Mouse (Mus musculus) CD8-positive naive resting alpha-beta T cell, adult 57 days (primary cell): ENCODE measurements around the gene Nfkbil1. TPM values are rescaled to one million over a fixed set of nuclear protein-coding genes. Genes with fewer than 3 reads are reported as not detected.

Experiments
- total RNA-seq: library from RNA; stranded (reverse); gene quantifications from one replicate; pipeline ENCODE4 v1.2.4, GENCODE M21; 2023

Nfkbil1 gene
- total RNA-seq = 12.2 TPM

GRCm38 (mm10) chr17:35235614-35236389 is at the start of gene Nfkbil1:
Gene Nfkbil1 (minus strand): TSS chr17:35235792.

DNA sequence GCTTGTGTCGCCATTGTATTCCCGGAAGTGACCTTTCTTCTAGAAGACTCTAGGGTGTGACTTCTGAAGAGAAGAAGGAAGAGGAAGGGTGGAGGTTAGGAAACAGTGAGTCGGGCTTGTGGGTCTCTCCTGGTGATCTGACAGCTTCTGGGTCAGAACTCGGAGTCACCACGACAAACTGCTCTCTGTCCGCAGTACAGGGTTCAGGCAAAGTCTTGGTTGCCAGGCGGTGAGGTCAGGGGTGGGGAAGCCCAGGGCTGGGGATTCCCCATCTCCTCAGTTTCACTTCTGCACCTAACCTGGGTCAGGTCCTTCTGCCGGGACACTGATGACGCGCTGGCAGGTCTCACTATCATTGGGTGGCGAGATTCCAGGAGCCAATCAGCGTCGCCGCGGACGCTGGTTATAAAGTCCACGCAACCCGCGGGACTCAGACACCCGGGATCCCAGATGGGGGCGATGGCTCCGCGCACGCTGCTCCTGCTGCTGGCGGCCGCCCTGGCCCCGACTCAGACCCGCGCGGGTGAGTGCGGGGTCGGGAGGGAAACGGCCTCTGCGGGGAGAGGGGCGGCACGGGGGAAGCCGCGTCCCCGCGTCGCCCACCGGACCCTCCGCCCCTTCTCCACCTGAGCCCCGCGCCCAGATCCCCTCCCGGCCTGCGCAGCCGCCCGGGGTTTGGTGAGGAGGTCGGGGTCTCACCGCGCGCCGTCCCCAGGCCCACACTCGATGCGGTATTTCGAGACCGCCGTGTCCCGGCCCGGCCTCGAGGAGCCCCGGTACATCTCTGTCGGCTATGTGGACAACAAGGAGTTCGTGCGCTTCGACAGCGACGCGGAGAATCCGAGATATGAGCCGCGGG is 27.3 kb upstream of the Nfkbil1 start, which contains the start of gene H2-D1:
Gene H2-D1, plus strand, starts transcription at position 67 of the 859 bp plus-strand sequence.

DNA sequence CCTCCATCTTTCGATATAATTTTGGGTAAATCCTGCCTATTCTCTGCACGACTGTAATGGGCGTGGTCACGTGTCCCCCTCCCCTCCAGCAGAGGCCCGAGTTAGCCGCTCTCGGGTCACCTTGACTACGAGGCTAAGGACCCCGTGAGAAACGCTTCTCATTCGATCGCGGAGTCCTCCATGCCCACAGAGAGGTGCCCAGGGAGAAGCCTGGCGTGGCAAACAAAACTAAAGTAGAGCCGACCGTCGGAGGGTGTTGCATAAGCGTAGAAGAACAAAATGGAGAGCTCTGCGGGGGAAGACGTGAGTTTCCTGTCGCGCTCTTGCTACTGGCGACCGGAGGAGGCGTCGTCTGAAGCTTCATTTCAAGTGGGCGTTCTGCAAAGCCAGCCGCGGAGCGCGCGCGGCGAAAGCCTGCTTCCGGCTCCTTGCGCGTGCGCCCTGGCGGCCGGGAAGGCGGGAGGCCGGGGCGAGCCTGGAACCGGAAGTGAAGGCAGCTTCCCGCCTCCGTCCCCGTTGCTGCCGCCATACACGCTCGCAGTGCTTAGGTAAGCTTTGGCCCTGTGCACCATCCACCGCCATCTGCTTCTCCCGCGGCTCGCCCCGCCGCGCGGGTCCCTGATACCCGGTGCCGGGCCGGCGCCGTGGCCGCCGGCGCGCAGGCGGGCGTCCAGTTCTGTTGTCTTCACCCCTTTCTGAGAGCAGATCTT is 5.9 kb upstream of the Nfkbil1 start, which contains the start of gene Ddx39b:
Gene Ddx39b, plus strand, starts transcription at position 442 of the 710 bp plus-strand sequence.

GRCm38 (mm10) chr17:35233114-35233980 is 2.2 kb downstream of the Nfkbil1 start, which contains the start of gene Atp6v1g2:
Gene Atp6v1g2 (plus strand): TSS chr17:35233660.

GRCm38 (mm10) chr17:35220156-35220952 is 15.2 kb downstream of the Nfkbil1 start, which contains the start of gene Gm16181:
Gene Gm16181 (plus strand): TSS chr17:35220834.

GRCm38 (mm10) chr17:35204494-35205379 is 30.9 kb downstream of the Nfkbil1 start, which contains the start of gene Lta:
Gene Lta (minus strand): TSS chr17:35205351.

GRCm38 (mm10) chr17:35201787-35202186 is 33.8 kb downstream of the Nfkbil1 start, which contains the start of gene Tnf:
Gene Tnf (minus strand): TSS chr17:35202007.

GRCm38 (mm10) chr17:35193881-35194843 is 41.4 kb downstream of the Nfkbil1 start, which contains the start of gene Ltb:
Gene Ltb (plus strand): TSS chr17:35194439.

DNA sequence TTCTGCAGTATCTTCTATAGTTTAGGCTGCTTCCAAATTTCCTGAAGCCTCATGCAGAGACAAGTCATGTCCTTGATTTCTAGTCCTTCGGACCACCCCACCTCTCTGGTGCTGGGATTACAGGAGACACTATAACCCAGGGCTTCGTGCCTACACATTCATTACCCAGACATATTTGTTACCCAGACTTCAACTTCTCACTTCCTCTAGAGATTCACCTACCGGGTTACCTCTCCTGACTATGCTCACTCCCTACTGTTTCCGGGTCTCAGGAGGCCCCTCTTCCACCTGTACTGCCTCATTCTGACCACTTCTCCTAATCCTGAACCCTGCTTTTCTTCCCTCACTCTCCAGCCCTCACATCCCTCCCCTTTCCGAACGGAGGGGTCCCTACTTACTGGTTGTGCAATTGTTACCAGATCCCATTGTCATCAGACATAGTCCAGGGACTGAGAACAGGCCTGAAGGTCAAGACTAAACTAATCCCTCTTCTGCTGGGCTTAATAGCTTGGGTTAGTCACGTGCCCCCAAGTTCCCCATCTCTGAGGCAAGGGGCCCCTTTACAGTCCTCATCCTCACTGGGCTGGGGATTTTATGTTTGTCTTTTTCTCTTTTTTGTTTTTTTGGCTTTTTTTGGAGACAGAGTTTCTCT is 47.5 kb downstream of the Nfkbil1 start, which contains the start of gene Lst1:
Gene Lst1, minus strand, starts transcription at position 481 of the 652 bp plus-strand sequence.

DNA sequence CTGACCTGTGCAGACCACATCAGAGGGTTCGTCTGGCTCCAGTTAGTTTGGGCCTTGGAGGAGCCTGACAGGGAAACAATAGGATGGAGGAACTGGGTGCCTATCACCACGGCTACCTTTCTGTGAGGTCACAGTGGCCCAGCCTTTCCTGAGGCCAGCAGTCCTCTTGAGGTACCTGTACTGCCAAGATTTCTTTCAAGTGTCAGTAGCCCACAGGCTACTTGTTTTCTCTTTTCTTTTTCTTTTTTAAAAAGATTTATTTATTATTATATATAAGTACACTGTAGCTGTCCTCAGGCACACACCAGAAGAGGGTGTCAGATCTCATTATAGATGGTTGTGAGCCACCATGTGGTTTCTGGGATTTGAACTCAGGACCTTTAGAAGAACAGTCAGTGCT is 59.6 kb downstream of the Nfkbil1 start, which contains the start of gene Aif1:
Gene Aif1, minus strand, starts transcription at position 101 of the 400 bp plus-strand sequence.

Other genes starting within 250 kb of the Nfkbil1 start
- 98.2 TPM for gene Vars, start 234.8 kb downstream of the Nfkbil1 start, total RNA-seq
- 0.80 TPM for gene Vwa7, start 219.2 kb downstream of the Nfkbil1 start, total RNA-seq
- gene Sapcd1, start 207.8 kb downstream of the Nfkbil1 start, total RNA-seq = 0.70 TPM
- gene Msh5, start 189.0 kb downstream of the Nfkbil1 start, total RNA-seq = 2.9 TPM
- gene Clic1, start 185.8 kb downstream of the Nfkbil1 start, total RNA-seq = 149 TPM
- gene Ddah2, start 176.8 kb downstream of the Nfkbil1 start, total RNA-seq = 0.64 TPM
- gene Ly6g6c, start 170.4 kb downstream of the Nfkbil1 start, total RNA-seq = not detected
- not detected for gene Mpig6b, start 169.6 kb downstream of the Nfkbil1 start, total RNA-seq
- gene Ly6g6e, start 158.9 kb downstream of the Nfkbil1 start, total RNA-seq = not detected
- gene Ly6g6d, start 157.7 kb downstream of the Nfkbil1 start, total RNA-seq = not detected
- not detected for gene Ly6g6f, start 150.2 kb downstream of the Nfkbil1 start, total RNA-seq
- 70.2 TPM for gene Abhd16a, start 146.5 kb downstream of the Nfkbil1 start, total RNA-seq
- not detected for gene Ly6g5c, start 127.5 kb downstream of the Nfkbil1 start, total RNA-seq
- gene Ly6g5b, start 120.4 kb downstream of the Nfkbil1 start, total RNA-seq = 0.61 TPM
- gene Gpank1, start 114.3 kb downstream of the Nfkbil1 start, total RNA-seq = 22.8 TPM
- 143 TPM for gene Csnk2b, start 113.7 kb downstream of the Nfkbil1 start, total RNA-seq
- gene D17H6S53E, start 109.4 kb downstream of the Nfkbil1 start, total RNA-seq = 21.0 TPM
- gene Apom, start 103.7 kb downstream of the Nfkbil1 start, total RNA-seq = not detected
- gene Bag6, start 100.6 kb downstream of the Nfkbil1 start, total RNA-seq = 377 TPM
- 311 TPM for gene Prrc2a, start 70.9 kb downstream of the Nfkbil1 start, total RNA-seq
- gene Aif1, start 59.7 kb downstream of the Nfkbil1 start, total RNA-seq = 2.4 TPM
- gene Lst1, start 47.4 kb downstream of the Nfkbil1 start, total RNA-seq = 19.8 TPM
- gene Ltb, start 41.4 kb downstream of the Nfkbil1 start, total RNA-seq = 515 TPM
- gene Tnf, start 33.8 kb downstream of the Nfkbil1 start, total RNA-seq = 17.4 TPM
- gene Lta, start 30.4 kb downstream of the Nfkbil1 start, total RNA-seq = 16.4 TPM
- gene Gm16181, start 15.0 kb downstream of the Nfkbil1 start, total RNA-seq = not detected
- gene Atp6v1g2, start 2.1 kb downstream of the Nfkbil1 start, total RNA-seq = 2.9 TPM
- gene Ddx39b, start 6.0 kb upstream of the Nfkbil1 start, total RNA-seq = 460 TPM
- gene H2-D1, start 26.9 kb upstream of the Nfkbil1 start, total RNA-seq = 2,305 TPM
- gene H2-Q1, start 84.6 kb upstream of the Nfkbil1 start, total RNA-seq = 16.9 TPM
- 10.5 TPM for gene H2-Q2, start 106.5 kb upstream of the Nfkbil1 start, total RNA-seq
- gene H2-Q4, start 143.8 kb upstream of the Nfkbil1 start, total RNA-seq = 491 TPM
- 143 TPM for gene H2-Q6, start 189.1 kb upstream of the Nfkbil1 start, total RNA-seq
- gene H2-Q7, start 203.4 kb upstream of the Nfkbil1 start, total RNA-seq = 493 TPM
- 62.6 TPM for gene H2-Q10, start 234.3 kb upstream of the Nfkbil1 start, total RNA-seq